ENCODE assay signal across 10 mouse cellular contexts in genomic region chr5:120231435-120232147, GRCm38 (mm10).
DNase-seq lines count a peak whose midpoint lies in the region; ATAC-seq and TF ChIP-seq lines count a peak whose summit lies in the region.
"Had no signal": no experiment of that assay in that cellular context is flagged by ENCODE, and none has a peak within 500 bp of the region (broad histone marks: within the 10 kb centered on the region; RNA-seq: fewer than 3 reads in every experiment).

No protein-coding gene starts in this region.

- peak overlapping the region; percentile 32; the same call in 1 of the 2 replicates for H3K9ac ChIP-seq in embryonic facial prominence, embryonic 11.5 days (replicated peaks; ENCODE audit: low read length)
- H3K9ac ChIP-seq in hindbrain, embryonic 12.5 days: peak overlapping the region; percentile 53
- peak overlapping the region; percentile 58 for H3K9ac ChIP-seq in midbrain, embryonic 16.5 days (ENCODE audit: low read depth, low read length)

- H3K9me3 ChIP-seq in embryonic facial prominence, embryonic 11.5 days (replicated peaks; ENCODE audit: control insufficient read depth, low read length): no peaks in the 10 kb centered on the region
- H3K9me3 ChIP-seq in hindbrain, embryonic 12.5 days (replicated peaks): no peaks in the 10 kb centered on the region
- H3K9me3 ChIP-seq in midbrain, embryonic 16.5 days (replicated peaks; ENCODE audit: control insufficient read depth, low read length, poor library complexity, severe bottlenecking): no peaks in the 10 kb centered on the region
- H3K9me3 ChIP-seq: megakaryocyte, embryonic 14.5 days had no signal

- H3K4me3 ChIP-seq in layer of hippocampus, adult 2 months: no peak overlapping the region; the same call in 1 of the 2 replicates
- peak overlapping the region; percentile 18; the same call in 1 of the 2 replicates for H3K4me3 ChIP-seq in embryonic facial prominence, embryonic 11.5 days (ENCODE audit: low read depth, low read length)
- peak overlapping the region; percentile 6; the same call in 1 of the 2 replicates for H3K4me3 ChIP-seq in hindbrain, embryonic 12.5 days
- H3K4me3 ChIP-seq in midbrain, embryonic 16.5 days (ENCODE audit: low read depth, low read length): peak overlapping the region; percentile 21
- H3K4me3 ChIP-seq: megakaryocyte, embryonic 14.5 days had no signal

- intact Hi-C loops in heart, postnatal 36 days (cut with DNase I): no loop called here

- peaks cover 2% of the 10 kb centered on the region; the same call in 1 of the 2 replicates for H3K4me1 ChIP-seq in embryonic facial prominence, embryonic 11.5 days (ENCODE audit: control insufficient read depth, insufficient read depth, low read length)
- peaks cover 44% of the 10 kb centered on the region for H3K4me1 ChIP-seq in hindbrain, embryonic 12.5 days
- H3K4me1 ChIP-seq in midbrain, embryonic 16.5 days (ENCODE audit: control insufficient read depth, insufficient read depth, low read length): peaks cover 32% of the 10 kb centered on the region

- H3K27ac ChIP-seq in layer of hippocampus, adult 2 months: peak overlapping the region; percentile 61; the same call in 1 of the 2 replicates
- no peak overlapping the region for H3K27ac ChIP-seq in embryonic facial prominence, embryonic 11.5 days (replicated peaks; ENCODE audit: low read depth, low read length)
- peak overlapping the region; percentile 94 for H3K27ac ChIP-seq in hindbrain, embryonic 12.5 days
- peak overlapping the region; percentile 89 for H3K27ac ChIP-seq in midbrain, embryonic 16.5 days (ENCODE audit: low read length)

- DNase-seq in layer of hippocampus, adult 2 months (ENCODE audit: low spot score in 2 of 2): peak; percentile 24 to 40
- DNase-seq in layer of hippocampus, adult 9-10 months (ENCODE audit: low spot score): no peak
- peak; percentile 84 for DNase-seq in embryonic facial prominence, embryonic 11.5 days (ENCODE audit: low spot score)
- DNase-seq in urinary bladder, postnatal 10 days (ENCODE audit: low spot score): no peak
- DNase-seq in spleen, adult 18-20 months: no peak
- no peak for DNase-seq in heart, postnatal 36 days
- DNase-seq: cerebellum, postnatal 36 days had no signal

- TF ChIP-seq CTCF in layer of hippocampus, adult 2 months (conservative IDR thresholded peaks at IDR 0.05): no peak

- no peaks in the 10 kb centered on the region for H3K36me3 ChIP-seq in embryonic facial prominence, embryonic 11.5 days (replicated peaks; ENCODE audit: control insufficient read depth, insufficient read depth, low read depth, low read length)
- no peaks in the 10 kb centered on the region for H3K36me3 ChIP-seq in hindbrain, embryonic 12.5 days
- H3K36me3 ChIP-seq in midbrain, embryonic 16.5 days (ENCODE audit: control insufficient read depth, insufficient read depth, low read length): no peaks in the 10 kb centered on the region

- no peak for ATAC-seq in embryonic facial prominence, embryonic 11.5 days (replicated peaks; ENCODE audit: insufficient number of reproducible peaks, low FRiP score, low TSS enrichment, low read depth)
- ATAC-seq in hindbrain, embryonic 12.5 days (ENCODE audit: low FRiP score): peak; percentile 78
- peak; percentile 75 for ATAC-seq in midbrain, embryonic 16.5 days

- H3K27me3 ChIP-seq in embryonic facial prominence, embryonic 11.5 days (ENCODE audit: control insufficient read depth, insufficient read depth, low read length): peaks cover 3% of the 10 kb centered on the region; the same call in 1 of the 2 replicates
- H3K27me3 ChIP-seq in hindbrain, embryonic 12.5 days: peaks cover 19% of the 10 kb centered on the region
- no peaks in the 10 kb centered on the region for H3K27me3 ChIP-seq in midbrain, embryonic 16.5 days (ENCODE audit: control insufficient read depth, insufficient read depth, low read depth, low read length)

- H3K4me2 ChIP-seq in embryonic facial prominence, embryonic 11.5 days (ENCODE audit: low read depth, low read length): peak overlapping the region; percentile 57
- H3K4me2 ChIP-seq in hindbrain, embryonic 12.5 days (replicated peaks): peak overlapping the region; percentile 55
- H3K4me2 ChIP-seq in midbrain, embryonic 16.5 days (ENCODE audit: low read length): peak overlapping the region; percentile 56

- 5% methylated on average over 25 of the region's 25 CpGs for WGBS in embryonic facial prominence, embryonic 11.5 days
- WGBS in hindbrain, embryonic 12.5 days: 3% methylated on average over 25 of the region's 25 CpGs
- WGBS in midbrain, embryonic 16.5 days: 2% methylated on average over 22 of the region's 25 CpGs

Comparison
In these comparisons a context has a peak if more than half of its experiments do, and no peak if none do; other contexts are left out.
1. DNase-seq: peak in layer of hippocampus, adult 2 months (2 of 2) and embryonic facial prominence, embryonic 11.5 days (single experiment); none in layer of hippocampus, adult 9-10 months (single experiment), urinary bladder, postnatal 10 days (single experiment), spleen, adult 18-20 months (0 of 2) and heart, postnatal 36 days (0 of 2).
2. Peak in every context shown above with its lines, with median percentiles within 50 percentile points of each other: H3K4me2 ChIP-seq and H3K9ac ChIP-seq.